In the genomic region with DNA sequence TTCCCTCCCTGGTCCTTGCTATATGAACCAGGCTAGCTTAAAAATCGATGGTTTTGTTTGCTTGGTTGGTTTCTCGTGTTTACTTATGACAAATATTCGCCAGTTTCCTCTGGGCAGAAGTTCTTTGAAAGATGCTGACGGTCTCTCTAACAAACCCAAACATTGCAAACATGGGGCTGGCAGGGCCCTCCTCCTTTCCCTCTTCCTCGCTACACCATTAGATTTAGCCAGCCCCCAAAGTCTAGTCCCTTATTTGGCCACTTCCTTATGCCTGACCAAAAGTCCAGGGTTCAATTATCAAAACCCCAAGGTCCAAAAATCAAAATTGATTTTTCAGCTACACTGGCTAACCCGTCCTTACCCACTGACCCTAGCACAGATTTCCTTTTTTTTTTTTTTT, we compare ENCODE assay signal across 22 mouse cellular contexts. TPM values are rescaled to one million over a fixed set of nuclear protein-coding genes. Genes with fewer than 3 reads are reported as not detected.
A peak's percentile ranks its signal among the peaks of the same experiment; 100 is the strongest.
DNase-seq lines count a peak whose midpoint lies in the region; ATAC-seq and TF ChIP-seq lines count a peak whose summit lies in the region.
"Had no signal": no experiment of that assay in that cellular context is flagged by ENCODE, and none has a peak within 500 bp of the region (broad histone marks: within the 10 kb centered on the region; RNA-seq: fewer than 3 reads in every experiment).

No protein-coding gene starts in this region.

- no peaks in the 10 kb centered on the region for H3K36me3 ChIP-seq in liver, embryonic 15.5 days (replicated peaks)
- H3K36me3 ChIP-seq in lung, embryonic 16.5 days (ENCODE audit: control insufficient read depth, insufficient read depth, low read length), result no peaks in the 10 kb centered on the region
- H3K36me3 ChIP-seq in liver, postnatal 0 days (replicated peaks; ENCODE audit: insufficient read depth, low read length), result no peaks in the 10 kb centered on the region
- H3K36me3 ChIP-seq: embryonic facial prominence, embryonic 13.5 days; embryonic facial prominence, embryonic 15.5 days; forebrain, embryonic 10.5 days; forebrain, embryonic 12.5 days had no signal

- H3K4me1 ChIP-seq in liver, embryonic 15.5 days (replicated peaks), result peaks cover 9% of the 10 kb centered on the region; the same call in 1 of the 2 replicates
- peaks cover 5% of the 10 kb centered on the region; the same call in 1 of the 2 replicates for H3K4me1 ChIP-seq in lung, embryonic 16.5 days (replicated peaks; ENCODE audit: control insufficient read depth, insufficient read depth, low read length)
- H3K4me1 ChIP-seq in liver, postnatal 0 days (ENCODE audit: insufficient read depth), result peaks cover 8% of the 10 kb centered on the region
- H3K4me1 ChIP-seq: embryonic facial prominence, embryonic 13.5 days; embryonic facial prominence, embryonic 15.5 days; forebrain, embryonic 12.5 days had no signal

- 53% methylated on average over 6 of the region's 6 CpGs for WGBS in liver, embryonic 15.5 days (ENCODE audit: insufficient replicate concordance)
- 43% methylated on average over 6 of the region's 6 CpGs for WGBS in lung, embryonic 16.5 days
- WGBS in liver, postnatal 0 days (ENCODE audit: insufficient replicate concordance), result 60% methylated on average over 6 of the region's 6 CpGs

- no peak overlapping the region for H3K27ac ChIP-seq in liver, embryonic 15.5 days (replicated peaks)
- H3K27ac ChIP-seq in lung, embryonic 16.5 days (ENCODE audit: low read length), result no peak overlapping the region
- H3K27ac ChIP-seq in liver, postnatal 0 days (ENCODE audit: low read depth), result peak overlapping the region; percentile 62
- H3K27ac ChIP-seq: embryonic facial prominence, embryonic 13.5 days; embryonic facial prominence, embryonic 15.5 days; forebrain, embryonic 10.5 days; forebrain, embryonic 12.5 days had no signal

- peak overlapping the region; percentile 3; the same call in 1 of the 2 replicates for H3K4me2 ChIP-seq in liver, embryonic 15.5 days
- H3K4me2 ChIP-seq in lung, embryonic 16.5 days (ENCODE audit: low read depth, low read length), result no peak overlapping the region
- 0 out of 2 replicates have a peak overlapping the region, but pooled peaks have one; percentile 9 for H3K4me2 ChIP-seq in liver, postnatal 0 days (ENCODE audit: low read depth, low read length)
- H3K4me2 ChIP-seq: embryonic facial prominence, embryonic 13.5 days; embryonic facial prominence, embryonic 15.5 days; forebrain, embryonic 12.5 days had no signal

- no peak for ATAC-seq in liver, embryonic 15.5 days (ENCODE audit: insufficient read depth)
- no peak for ATAC-seq in lung, embryonic 16.5 days (ENCODE audit: low read depth)
- peak; percentile 78 for ATAC-seq in liver, postnatal 0 days
- ATAC-seq: forebrain, embryonic 14.5 days had no signal

- DNase-seq in liver, result no peak
- no peak for DNase-seq in lung, postnatal 25 days (ENCODE audit: low spot score)
- no peak for DNase-seq in liver, postnatal 0 days
- DNase-seq in gastrocnemius, postnatal 25 days, result no peak
- DNase-seq: adrenal gland, adult 2 months; adrenal gland, postnatal 10 days; adrenal gland, postnatal 25 days; cerebellum, adult 11 months; cerebellum, adult 18-20 months; cerebellum, adult 8-10 months; cerebellum, adult 9-11 months; cerebellum, postnatal 14 days; cerebellum, postnatal 36 days; embryo, embryonic 11 days had no signal

- H3K9me3 ChIP-seq in liver, embryonic 15.5 days (replicated peaks), result no peaks in the 10 kb centered on the region
- H3K9me3 ChIP-seq in lung, embryonic 16.5 days (ENCODE audit: control insufficient read depth, low read length), result no peaks in the 10 kb centered on the region
- H3K9me3 ChIP-seq in liver, postnatal 0 days (ENCODE audit: low read length), result no peaks in the 10 kb centered on the region
- H3K9me3 ChIP-seq: embryonic facial prominence, embryonic 13.5 days; embryonic facial prominence, embryonic 15.5 days; forebrain, embryonic 10.5 days; forebrain, embryonic 12.5 days had no signal

- TF ChIP-seq EP300 in liver, postnatal 0 days (IDR thresholded peaks at IDR 0.05; ENCODE audit: low read depth), result 0 out of 2 replicates have a peak, but pooled peaks have one; percentile 11

- TF ChIP-seq CTCF in liver, postnatal 0 days (IDR thresholded peaks at IDR 0.05; ENCODE audit: low read depth), result no peak

- H3K4me3 ChIP-seq in liver, embryonic 15.5 days (replicated peaks), result no peak overlapping the region
- no peak overlapping the region for H3K4me3 ChIP-seq in lung, embryonic 16.5 days (ENCODE audit: low read length)
- H3K4me3 ChIP-seq in liver, postnatal 0 days (ENCODE audit: low read depth, low read length), result no peak overlapping the region
- H3K4me3 ChIP-seq: embryonic facial prominence, embryonic 13.5 days; embryonic facial prominence, embryonic 15.5 days; erythroblast, embryonic 14.5 days; forebrain, embryonic 10.5 days; forebrain, embryonic 12.5 days had no signal

- H3K27me3 ChIP-seq in liver, embryonic 15.5 days, result no peaks in the 10 kb centered on the region
- no peaks in the 10 kb centered on the region for H3K27me3 ChIP-seq in lung, embryonic 16.5 days (ENCODE audit: control insufficient read depth, insufficient read depth, low read depth, low read length)
- H3K27me3 ChIP-seq in liver, postnatal 0 days (ENCODE audit: insufficient read depth, low read length), result no peaks in the 10 kb centered on the region
- H3K27me3 ChIP-seq: embryonic facial prominence, embryonic 13.5 days; embryonic facial prominence, embryonic 15.5 days; forebrain, embryonic 12.5 days had no signal

- no peak overlapping the region for H3K9ac ChIP-seq in liver, embryonic 15.5 days
- H3K9ac ChIP-seq in lung, embryonic 16.5 days (ENCODE audit: low read length), result 0 out of 2 replicates have a peak overlapping the region, but pooled peaks have one; percentile 11
- H3K9ac ChIP-seq in liver, postnatal 0 days (replicated peaks), result no peak overlapping the region
- H3K9ac ChIP-seq: embryonic facial prominence, embryonic 13.5 days; embryonic facial prominence, embryonic 15.5 days; forebrain, embryonic 12.5 days had no signal

RNA-seq across cellular contexts. Expression of gene Cstf3, which starts 7.3 kb away (rescaled TPM):
- polyA plus RNA-seq in liver, embryonic 15.5 days (2015; fragmentation: Nextera tagmentation; extraction: Ambion mirVana), result 22.7 and 24.9 TPM in 2 replicates
- 55.4 and 60.5 TPM in 2 replicates for polyA plus RNA-seq in lung, embryonic 16.5 days (2015; fragmentation: Nextera tagmentation; extraction: Ambion mirVana)
- 23.0 and 24.3 TPM in 2 replicates for polyA plus RNA-seq in liver, postnatal 0 days (2015; fragmentation: Nextera tagmentation; extraction: Ambion mirVana)
- 1 to 10 TPM; 9.1 to 9.8 TPM for total RNA-seq in gastrocnemius, postnatal 25 days (2021)
